Mouse (Mus musculus): ENCODE measurements around the gene Hk2.

The Hk2 gene

DNA sequence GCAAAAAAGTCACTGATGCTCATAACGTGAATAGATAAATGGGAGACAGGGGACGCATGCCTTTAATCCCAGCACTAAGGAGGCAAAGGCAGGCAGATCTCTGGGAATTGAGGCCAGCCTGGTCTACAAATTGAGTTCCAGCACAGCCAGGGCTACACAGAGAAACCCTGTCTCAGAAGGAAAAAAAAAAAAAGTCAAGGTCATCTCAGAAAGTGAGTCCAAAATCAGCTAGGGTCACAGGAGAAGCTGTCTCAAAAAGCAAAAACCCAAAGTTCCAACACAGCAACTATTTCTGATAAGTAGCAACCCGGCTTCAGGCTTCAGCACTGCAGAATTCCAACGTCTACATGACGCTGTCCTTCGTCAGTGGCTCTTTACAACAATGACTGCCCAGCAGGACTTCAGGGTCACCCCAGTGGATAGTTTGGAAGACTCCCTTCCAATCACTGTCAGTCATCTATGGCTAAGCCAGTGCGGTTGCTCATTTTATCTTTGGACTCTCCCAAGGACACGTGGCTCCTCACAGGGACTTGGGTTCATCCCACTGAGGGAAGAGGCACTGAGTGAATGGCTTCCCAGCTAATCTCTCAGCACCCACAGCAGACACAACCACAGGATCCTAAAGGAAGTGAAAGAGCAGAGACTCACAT, 33.3 kb downstream of the Hk2 start:
- no peak for DNase-seq (ENCODE audit: inconsistent ontology term)

DNA sequence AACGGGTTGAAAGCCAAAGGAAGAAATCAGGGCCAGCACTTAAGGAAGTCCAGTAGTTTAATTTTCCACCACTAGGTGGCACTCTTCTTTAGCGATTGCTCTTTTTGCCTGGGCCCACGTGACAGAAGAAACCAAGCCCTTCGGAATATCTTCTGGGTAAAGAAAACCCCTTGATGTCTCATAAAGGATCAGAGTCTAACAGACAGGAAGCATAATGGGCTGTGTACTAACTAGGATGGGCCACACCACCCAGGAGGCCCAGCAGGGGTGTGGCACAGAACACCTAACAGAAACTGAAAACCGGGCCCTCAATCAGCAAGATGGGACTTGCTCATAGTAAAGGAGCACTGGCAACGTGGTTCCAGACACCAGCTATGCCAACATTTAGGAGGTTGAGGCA, 34.0 kb downstream of the Hk2 start:
- peak; percentile 61 for DNase-seq (ENCODE audit: inconsistent ontology term)

DNA sequence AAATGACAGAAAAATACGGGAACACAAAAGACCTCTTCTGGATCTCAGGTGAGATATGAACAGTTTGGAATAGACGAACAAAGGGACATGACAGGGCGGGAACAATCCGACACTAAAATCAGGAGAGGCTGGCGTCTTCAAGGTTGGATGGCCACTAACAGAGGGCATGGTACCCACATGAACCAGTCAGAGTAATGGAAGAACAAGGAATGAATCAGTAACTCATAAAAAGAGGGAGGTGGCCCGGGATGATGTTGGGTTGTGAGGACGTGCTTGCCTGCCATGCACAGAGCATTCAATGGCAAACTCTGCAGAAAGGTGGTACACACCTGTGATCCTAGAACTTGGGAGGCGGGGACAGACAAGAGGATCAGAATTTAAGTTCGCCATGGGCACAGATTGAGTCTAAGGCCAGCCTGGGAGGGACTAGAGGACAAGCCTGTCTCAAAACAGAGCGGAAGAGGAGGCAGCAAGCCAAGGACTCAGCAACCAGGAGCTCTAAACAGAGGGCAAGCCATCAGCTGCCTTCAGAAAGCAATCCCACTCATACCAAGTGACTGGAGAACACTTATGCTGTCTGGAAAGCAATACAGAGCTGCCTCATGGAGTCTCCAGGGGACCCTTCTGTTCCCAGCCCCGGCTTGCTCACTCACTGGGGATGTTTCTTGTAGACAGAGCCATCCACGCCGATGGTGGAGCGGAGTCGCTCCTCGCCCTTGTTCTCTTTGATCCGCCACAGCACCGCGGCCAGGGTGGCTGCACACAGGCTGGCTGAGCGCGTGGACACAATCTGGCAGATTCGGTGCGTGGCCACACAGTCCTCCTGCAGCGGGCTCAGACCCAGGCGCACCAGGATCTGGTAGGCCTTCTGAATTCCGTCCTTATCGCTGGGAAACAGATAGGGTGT, 36.4 kb downstream of the Hk2 start:
- DNase-seq (ENCODE audit: inconsistent ontology term), result no peak

DNA sequence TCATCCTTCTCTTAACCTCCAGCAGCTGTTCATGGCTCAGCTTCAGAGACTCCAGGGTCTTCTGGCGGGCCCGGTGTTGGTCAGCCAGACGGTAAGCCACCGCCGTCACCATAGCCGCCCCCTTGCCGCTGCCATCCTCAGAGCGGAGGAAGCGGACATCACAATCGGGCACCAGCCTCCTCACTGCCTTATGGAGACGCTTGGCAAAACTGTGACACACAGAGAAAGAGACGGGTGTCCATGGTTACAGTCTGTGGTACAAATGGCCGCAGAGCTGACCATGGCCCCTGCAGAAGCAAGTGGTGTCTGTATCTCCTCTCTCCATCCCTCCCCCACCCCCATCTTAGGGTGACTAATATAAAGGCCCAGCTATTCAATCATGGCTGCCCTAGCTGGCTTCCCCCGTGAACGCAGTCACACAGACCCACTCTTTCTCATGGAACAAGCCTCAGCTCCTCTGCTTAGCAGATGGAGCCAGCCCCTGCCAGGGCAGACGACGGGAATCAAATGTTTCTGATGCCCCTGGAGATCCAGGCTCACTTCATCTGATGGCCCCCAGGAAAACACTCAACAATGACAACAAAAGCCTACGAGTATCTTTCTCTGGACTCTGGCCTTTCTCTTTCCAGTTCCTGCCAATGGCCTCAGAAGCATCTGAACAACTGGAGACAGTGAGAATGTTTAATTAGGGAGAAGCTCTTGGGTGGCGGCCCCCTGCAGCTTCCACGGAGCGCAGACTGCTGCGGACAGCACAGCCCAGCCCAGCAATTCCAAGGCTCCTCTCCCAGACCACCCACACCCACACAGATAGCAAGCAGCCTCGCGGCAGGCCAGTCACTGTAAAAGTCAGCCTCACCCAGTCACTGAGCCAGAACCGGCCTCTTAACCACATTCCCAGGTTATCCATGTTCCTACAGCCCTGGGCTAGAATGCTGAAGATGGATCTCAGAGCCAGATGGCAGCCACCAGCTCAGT, 37.3 kb downstream of the Hk2 start:
- DNase-seq (ENCODE audit: inconsistent ontology term), result no peak

DNA sequence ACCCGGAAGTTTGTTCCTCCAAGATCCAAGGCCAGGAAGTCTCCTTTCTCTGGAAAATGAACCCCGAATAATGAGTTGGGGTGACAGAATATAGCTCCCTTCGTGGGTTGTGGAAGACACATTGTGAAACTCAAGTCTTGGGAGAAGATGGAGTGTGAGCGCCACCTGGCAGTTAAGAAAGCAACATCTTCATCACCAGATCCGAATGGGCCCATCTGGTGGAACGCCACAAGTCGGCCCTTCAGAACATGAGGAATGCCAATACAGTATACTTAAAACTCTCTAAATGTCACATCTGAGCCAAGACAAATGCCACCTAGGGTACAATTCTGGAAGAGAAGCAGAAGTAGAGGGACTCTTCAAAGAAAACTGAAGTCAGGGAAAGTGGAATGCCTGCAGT, 38.9 kb downstream of the Hk2 start:
- DNase-seq (ENCODE audit: inconsistent ontology term), result no peak

DNA sequence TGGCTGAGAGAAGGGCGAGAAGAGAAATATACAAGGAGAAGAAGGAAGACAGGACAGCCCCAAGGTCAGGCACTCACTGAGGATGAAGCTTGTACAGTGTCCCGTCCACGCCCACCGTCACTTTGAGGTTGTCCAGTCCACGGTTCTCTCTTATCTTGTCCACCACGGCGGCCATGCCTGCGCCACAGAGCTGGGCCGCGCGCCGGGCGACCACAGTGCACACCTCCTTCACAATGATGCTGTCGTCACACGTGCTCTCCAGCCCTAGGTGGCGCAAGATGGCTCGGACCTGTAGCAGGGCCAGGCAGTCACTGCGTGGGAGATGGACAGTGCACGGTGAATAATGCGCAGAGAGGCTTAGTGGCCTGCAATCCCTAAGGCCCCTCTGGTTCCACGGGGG, 45.6 kb downstream of the Hk2 start:
- DNase-seq (ENCODE audit: inconsistent ontology term), result no peak

DNA sequence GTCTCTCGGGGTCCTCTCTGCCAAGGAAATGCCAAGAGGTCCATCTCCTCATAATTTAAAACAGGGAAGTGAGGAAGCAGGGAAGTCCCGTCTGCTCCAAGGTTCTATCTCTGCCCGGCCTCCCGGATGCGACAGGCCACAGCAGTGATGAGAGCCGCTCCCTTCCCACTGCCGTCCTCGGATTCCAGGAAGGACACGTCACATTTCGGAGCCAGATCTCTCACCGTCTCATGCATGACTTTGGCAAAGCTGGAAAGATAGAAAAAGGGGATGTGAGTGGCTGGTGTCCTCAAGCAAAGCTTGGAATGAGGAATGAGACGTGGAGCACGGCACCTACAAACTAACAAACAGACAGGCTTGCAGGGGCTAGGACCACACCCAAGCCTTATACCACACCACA, 47.0 kb downstream of the Hk2 start:
- DNase-seq (ENCODE audit: inconsistent ontology term), result no peak

DNA sequence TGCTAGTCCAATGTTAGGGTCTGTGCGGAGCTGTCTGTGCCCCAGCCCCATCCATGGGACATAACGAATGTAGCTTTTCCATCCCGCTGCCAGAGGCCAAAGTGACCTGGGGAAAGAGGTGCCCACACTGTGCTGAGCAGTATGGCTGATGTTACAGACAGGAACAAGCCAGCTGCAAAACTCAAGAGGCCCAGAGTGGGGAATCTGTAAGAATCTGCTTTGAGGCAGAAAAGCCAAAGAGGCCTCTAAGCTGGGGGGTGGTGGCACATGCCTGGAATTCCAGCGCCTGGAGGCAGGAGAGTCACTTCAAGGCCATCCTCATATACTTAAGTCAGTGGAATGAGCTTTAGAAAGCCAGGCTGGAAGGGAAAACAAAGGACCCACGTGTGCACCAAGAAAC, 50.9 kb downstream of the Hk2 start:
- peak; percentile 62 for DNase-seq (ENCODE audit: inconsistent ontology term)

DNA sequence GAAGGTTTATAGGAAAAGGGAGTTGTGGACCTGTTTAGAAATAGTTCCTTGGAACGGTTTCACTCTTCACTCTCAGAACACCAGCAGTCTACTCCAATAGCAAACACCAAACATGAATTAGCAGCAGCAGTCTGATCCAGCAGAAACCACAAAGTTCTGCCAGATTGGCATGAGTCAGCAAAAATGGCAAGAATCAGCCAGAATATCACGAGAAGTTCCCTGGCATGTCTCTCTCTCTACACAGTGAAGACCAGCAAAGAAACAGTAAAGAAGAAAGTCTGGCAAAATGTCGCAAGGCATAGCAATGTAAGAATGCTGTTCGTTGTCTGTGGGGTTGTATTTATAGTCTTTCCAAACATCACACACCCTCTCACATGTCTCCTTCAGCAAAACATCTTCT, 58.1 kb downstream of the Hk2 start:
- no peak for DNase-seq (ENCODE audit: inconsistent ontology term)

DNA sequence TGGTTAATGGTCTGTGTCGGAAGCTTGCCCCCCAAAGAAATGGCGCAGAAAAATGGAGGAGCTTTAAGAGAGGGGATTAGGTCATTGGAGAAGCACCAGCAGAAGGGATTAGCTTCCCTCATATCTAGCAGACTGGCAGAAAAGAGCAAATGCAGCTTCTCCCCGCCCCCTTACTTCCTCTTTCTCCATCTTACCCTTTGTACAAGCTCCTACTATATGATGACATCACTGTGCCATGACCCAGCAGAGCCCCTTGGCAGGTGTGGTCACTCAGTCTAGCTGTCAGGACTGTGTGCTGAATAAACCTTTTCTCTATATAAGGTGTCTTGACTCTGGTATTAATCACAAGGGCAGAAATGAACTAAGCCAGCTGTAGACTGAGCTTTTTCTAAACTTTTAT, 58.6 kb downstream of the Hk2 start:
- DNase-seq (ENCODE audit: inconsistent ontology term), result no peak

DNA sequence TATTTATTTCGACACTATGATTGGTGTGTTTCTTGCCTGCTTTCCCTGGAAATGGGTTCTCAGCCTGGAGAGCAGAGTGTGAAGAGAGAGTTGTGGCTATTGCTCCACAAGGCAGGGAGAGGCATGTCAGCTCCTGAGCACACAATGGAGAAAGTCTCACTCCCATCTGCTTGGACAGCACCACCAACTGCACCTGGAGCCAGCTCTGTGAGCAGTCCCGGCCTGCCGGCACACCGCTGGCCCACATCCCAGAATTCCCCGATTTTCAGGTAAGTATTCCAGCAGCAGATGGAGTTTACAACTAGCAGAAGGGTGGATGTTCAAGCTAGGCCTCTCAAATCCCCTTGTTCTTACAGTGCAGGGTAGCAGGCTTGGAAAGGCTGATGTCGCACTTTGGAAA, 59.0 kb downstream of the Hk2 start:
- DNase-seq (ENCODE audit: inconsistent ontology term), result no peak

DNA sequence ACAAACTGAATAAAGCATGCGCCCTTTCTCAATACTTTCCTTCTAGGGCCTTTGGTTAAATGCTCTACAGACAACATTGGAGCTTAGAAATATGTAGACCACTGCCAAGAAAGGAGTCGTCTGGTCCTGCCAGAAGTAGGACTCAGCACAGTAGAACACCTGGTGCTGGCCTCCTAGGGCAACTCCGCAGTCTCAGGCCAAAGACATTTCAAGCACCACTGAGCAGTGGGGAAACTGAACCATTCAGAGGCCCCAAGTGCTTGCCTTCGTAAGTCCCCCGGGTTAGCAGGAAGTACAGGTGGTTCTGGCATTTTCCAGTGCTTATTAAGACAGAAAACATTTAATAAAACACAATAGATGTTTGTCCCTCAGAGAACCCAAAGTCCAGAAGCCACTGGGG, 59.4 kb downstream of the Hk2 start:
- DNase-seq (ENCODE audit: inconsistent ontology term), result no peak

DNA sequence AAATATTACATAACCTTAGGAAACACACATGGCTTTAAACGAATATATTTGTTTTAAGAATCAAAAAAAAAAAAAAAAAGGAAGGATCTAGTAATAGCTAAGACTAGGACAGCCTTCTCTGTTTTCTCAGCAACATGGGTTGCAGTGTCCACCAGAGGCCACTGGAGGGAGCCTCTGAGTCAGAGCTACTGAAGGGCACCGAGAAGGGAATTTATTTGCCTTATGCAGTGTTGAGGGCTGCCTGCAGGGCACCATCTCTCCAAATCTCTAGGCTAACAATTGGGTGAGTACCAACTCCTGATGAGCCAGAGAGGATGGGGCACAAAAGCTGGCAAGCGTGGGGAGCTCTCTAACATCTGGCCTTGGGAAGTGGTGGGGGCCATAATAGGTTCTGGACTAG, 60.0 kb downstream of the Hk2 start:
- DNase-seq (ENCODE audit: inconsistent ontology term), result peak; percentile 61

DNA sequence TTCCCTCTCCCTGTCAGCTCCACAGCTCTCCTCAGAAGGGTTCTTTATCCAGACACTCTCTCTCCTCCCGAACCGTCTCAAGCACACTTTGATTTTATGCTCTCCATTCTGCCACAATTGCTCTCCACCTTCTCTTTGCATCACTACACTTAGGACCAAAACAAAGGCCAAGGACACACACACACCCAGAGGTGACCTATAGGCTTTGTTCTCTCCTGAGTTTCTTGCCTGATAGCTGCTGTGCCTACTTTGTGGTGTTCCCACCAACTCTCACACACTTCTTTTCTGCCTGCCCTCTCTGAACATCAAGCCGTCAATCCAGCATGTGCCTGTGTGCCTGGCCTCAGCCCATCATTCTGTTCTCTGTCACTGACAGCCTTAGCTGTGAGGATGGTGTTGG, 66.5 kb downstream of the Hk2 start:
- no peak for DNase-seq (ENCODE audit: inconsistent ontology term)

DNA sequence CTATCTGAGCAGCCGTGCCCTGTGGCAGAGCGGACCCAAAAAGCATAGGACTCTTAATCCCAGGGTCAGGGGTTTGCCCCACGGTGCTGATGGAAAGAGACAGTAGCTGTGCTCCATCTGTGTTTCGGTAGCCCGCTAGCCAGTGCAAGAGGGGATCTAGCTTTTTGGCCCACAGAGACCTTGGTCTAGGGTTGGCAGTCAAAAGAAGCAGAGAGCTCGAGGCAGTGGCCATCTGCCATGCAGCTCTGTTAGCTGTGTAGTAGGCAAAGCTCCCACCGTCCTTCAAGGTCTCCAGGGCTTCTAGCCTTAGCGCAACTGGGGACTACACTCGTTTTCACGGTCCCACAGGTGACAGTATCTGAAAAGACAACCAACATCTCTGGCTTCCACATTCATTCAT, 67.0 kb downstream of the Hk2 start:
- DNase-seq (ENCODE audit: inconsistent ontology term), result no peak

DNA sequence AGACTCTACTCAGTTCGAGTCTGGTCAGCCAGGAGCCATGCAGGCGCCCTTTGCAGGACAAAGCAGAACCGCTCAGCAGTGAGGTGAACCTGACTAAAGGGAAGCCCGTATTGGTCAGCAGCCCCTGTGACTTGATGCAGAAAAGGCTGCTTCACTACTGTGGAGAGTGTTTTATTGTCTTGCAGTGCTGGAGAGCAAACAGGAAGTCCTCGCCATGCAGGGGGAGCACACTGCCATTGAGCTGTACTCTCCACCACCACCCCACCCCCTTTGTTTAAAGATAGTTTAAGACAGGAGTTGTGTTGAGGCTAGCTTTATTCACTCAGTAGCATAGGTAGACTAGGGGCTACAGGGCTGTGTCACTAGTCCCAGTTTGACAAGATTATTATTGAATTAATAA, 69.0 kb downstream of the Hk2 start, which contains the start of gene Pole4:
Pole4 (minus strand) TSS at position 145 of the 400 bp plus-strand sequence.
- DNase-seq (ENCODE audit: inconsistent ontology term), result no peak

DNA sequence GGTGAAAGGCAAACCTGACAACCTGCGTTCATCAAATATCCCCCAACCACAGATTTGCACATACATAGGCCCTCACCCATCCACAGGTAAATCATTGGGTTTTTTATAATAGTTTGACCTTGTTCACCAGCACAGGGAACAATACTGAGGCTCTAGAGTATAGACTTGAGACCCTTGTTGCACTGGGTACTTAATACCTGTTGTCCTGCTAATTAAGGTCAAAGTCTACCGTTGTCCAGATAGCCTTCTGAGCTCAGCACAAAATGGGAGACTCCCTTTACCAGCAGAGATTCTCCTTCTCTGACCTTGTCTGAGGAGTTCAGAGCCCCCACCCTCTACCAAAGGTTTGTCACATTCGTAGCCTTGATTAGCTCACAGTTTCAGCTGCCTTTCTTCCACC, 70.5 kb downstream of the Hk2 start:
- DNase-seq (ENCODE audit: inconsistent ontology term), result no peak

DNA sequence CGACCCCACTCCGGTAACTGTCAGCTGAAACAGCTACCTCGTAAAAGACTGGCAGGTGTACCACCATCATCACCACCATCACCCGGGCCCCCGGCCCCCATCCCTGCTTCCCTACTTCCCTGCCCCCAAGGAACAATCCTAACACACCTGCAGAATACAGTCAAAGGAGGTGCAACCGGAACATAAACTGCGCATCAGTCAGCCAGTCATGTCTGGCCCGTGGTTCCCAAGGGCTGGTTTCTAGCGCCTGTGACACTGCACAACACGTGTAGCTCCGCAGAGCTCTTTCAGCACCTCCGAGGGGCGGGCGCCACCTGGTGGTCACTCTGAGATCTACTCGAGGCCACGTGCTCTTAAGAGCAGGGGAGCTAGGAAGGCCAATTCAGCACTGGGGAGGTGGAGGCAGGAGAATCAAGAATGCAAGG, 71.6 kb downstream of the Hk2 start:
- peak; percentile 83 for DNase-seq (ENCODE audit: inconsistent ontology term)

DNA sequence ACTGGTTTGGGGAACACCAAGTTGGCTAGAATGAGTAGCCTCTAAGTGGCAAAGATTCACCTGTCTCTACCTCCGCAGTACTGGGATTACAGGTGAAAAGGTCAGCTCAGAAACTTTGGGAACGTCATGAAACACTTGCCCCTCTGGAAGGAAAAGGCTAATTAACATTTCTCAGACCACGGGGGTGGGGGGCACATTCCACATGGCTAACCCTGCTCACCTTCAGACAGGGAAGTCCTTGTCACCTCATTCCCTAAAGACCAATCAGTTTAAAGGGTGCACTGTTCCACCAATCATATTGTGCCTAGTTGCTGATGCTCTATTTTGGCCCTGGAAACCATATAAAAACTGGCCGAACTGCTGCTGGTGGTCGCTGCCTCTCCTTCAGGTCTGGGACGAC, 73.0 kb downstream of the Hk2 start:
- DNase-seq (ENCODE audit: inconsistent ontology term), result no peak

DNA sequence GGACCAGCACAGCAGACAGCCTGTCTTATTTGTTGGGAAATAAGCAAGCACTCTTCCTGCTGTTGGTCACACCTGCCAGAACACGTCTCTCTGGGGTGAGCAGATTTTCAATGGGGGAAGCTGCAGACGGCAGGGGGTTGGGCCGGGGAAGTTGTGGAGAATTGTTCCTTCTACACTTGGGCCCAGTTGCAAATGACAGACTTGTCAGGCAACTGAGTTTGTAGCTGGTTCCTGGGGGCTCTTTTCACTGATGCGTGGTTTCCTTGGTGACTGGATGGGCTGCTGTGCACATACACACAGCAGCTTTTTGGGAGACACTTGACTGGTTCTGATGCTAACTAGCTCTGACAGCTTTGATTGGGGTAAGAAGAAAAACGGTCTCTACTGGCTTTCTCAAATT, 74.4 kb downstream of the Hk2 start:
- DNase-seq (ENCODE audit: inconsistent ontology term), result no peak

DNA sequence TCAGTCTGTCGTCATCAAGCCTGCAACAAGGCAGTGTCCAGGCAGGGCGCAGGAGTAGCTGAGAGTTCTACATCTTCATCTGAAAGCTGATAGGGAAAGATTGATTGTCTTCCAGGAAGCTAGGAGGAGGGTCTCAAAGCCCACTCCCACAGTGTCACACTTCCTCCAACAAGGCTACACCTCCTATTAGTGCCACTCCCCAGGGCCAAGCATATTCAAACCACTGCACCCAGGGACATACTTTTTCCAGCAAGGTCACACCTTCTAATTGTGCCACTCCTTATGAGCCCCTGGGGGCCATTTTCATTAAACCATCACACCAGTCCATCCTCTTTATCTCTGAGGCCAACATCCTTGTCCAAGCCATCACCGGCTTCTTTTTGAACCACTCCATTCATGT, 77.5 kb downstream of the Hk2 start:
- DNase-seq (ENCODE audit: inconsistent ontology term), result no peak

DNA sequence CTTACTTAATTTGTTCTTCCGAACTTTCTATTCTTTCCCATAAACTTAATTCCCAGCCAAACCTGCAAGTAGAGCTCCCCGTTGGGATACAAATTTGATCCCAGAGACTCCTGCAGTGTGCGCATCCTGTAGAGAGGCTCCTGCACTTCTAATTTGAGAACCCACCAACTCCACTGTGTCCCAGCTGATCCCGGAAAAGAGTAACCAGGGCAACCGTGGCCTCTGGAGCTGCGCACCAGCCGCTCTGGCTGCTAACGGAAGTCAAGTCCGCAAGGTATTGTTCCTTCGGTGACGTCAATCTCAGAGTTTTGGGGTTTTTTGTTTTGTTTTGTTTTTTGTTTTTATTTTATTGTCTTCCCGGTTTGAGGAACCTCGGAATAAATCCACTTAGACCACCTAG, 79.6 kb downstream of the Hk2 start:
- no peak for DNase-seq (ENCODE audit: inconsistent ontology term)
